Mouse (Mus musculus) intestine, postnatal 0 days (tissue): ENCODE measurements around the gene Cacna1c. TPM values are rescaled to one million over a fixed set of nuclear protein-coding genes. Genes with fewer than 3 reads are reported as not detected.

ENCODE experiments used
- ATAC-seq: fragments of 200-750 bp; cut with Nextera tagmentation; 2 replicates; pipeline ENCODE4 v1.8.0; 2017; ENCODE audit warnings: mild to moderate bottlenecking, moderate TSS enrichment, moderate library complexity
- H3K27ac ChIP-seq: fragments of 300-500 bp; sonication (generic); 2 replicates; pipeline ENCODE4 v1.5.1; 2014; ENCODE audit warnings: mild to moderate bottlenecking, low read depth, low read length, moderate library complexity
- H3K27me3 ChIP-seq: fragments of 300-500 bp; sonication (generic); replicated peaks from 2 replicates; pipeline ENCODE4 v1.6.1; 2014; ENCODE audit warnings: low read length, mixed read lengths; ENCODE audit not compliant: control insufficient read depth, insufficient read depth
- H3K36me3 ChIP-seq: fragments of 300-500 bp; sonication (generic); 2 replicates; pipeline ENCODE4 v1.6.1; 2014; ENCODE audit warnings: mild to moderate bottlenecking, moderate library complexity; ENCODE audit not compliant: control insufficient read depth, insufficient read depth
- H3K4me1 ChIP-seq: fragments of 300-500 bp; sonication (generic); replicated peaks from 2 replicates; pipeline ENCODE4 v1.6.1; 2014; ENCODE audit warnings: antibody characterized with exemption, low read length, mixed read lengths; ENCODE audit not compliant: control insufficient read depth, insufficient read depth
- H3K4me2 ChIP-seq: fragments of 300-500 bp; sonication (generic); replicated peaks from 2 replicates; pipeline ENCODE4 v1.6.1; 2014; ENCODE audit warnings: low read depth, mild to moderate bottlenecking, moderate library complexity
- H3K4me3 ChIP-seq: fragments of 300-500 bp; sonication (generic); 2 replicates; pipeline ENCODE4 v1.5.1; 2014; ENCODE audit warnings: low read depth, low read length
- H3K9ac ChIP-seq: fragments of 300-500 bp; sonication (generic); 2 replicates; pipeline ENCODE4 v1.6.1; 2014; ENCODE audit warnings: mild to moderate bottlenecking, low read depth, low read length
- H3K9me3 ChIP-seq: fragments of 300-500 bp; sonication (generic); 2 replicates; pipeline ENCODE4 v1.6.1; 2016; ENCODE audit warnings: mixed run types; ENCODE audit not compliant: control insufficient read depth
- CTCF ChIP-seq: sonication (generic); IDR thresholded peaks from 2 replicates; pipeline ENCODE4 v1.5.1; 2016; ENCODE audit warnings: low read depth, mild to moderate bottlenecking, control low read depth, antibody characterized with exemption, moderate library complexity
- WGBS: fragments of 180-500 bp; shearing (Covaris S2); extraction: QIAGEN DNeasy Blood & Tissue Kit; methylation state at CpG from one replicate; pipeline ENCODE4 v1.1.7; 2014; 5-methylcytosine and 5-hydroxymethylcytosine counted together
- polyA plus RNA-seq: library from polyadenylated mRNA; unstranded; fragments of >200 nt; fragmentation: Nextera tagmentation; extraction: Ambion mirVana; gene quantifications from 2 replicates; pipeline ENCODE4 v1.2.1, GENCODE M21; 2015

The Cacna1c gene
- polyA plus RNA-seq, 1 experiment from 2014 or later = 1.2 TPM

GRCm38 (mm10) chr6:118771121-118771520, 425.1 kb downstream of the Cacna1c start:
- no peaks in the 10 kb centered on the region for H3K27me3 ChIP-seq
- no peak overlapping the region for H3K4me2 ChIP-seq
- no peaks in the 10 kb centered on the region for H3K36me3 ChIP-seq
- H3K4me1 ChIP-seq = no peaks in the 10 kb centered on the region
- no peaks in the 10 kb centered on the region for H3K9me3 ChIP-seq
- H3K27ac ChIP-seq = no peak overlapping the region
- no peak for ATAC-seq
- 75% methylated on average over 4 of the region's 4 CpGs for WGBS
- no peak for TF ChIP-seq CTCF
- no peak overlapping the region for H3K4me3 ChIP-seq
- no peak overlapping the region for H3K9ac ChIP-seq

DNA sequence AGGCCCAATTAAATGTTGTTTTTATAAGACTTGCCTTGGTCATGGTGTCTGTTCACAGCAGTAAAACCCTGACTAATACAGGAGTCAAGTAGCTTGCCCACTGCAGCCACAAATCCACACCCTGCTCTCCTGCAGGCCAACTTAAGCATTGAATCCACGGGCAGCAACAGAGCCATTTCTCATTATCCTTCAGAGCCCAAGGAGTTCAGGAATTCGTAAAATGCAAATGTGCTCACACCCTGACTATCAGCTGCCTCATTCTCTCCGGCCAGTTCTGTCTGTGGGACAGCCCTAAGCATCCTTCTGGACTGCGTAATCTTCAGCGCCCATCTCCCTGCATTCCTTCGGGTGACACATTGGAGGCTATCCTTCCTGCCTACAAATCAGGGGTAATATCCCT, 425.8 kb downstream of the Cacna1c start:
- Histone ChIP-seq H3K9me3 (no peaks in the 10 kb centered on the region), H3K4me2 (no peak overlapping the region), H3K9ac (no peak overlapping the region), H3K27ac (no peak overlapping the region), H3K4me3 (no peak overlapping the region), H3K4me1 (no peaks in the 10 kb centered on the region), H3K36me3 (no peaks in the 10 kb centered on the region), H3K27me3 (no peaks in the 10 kb centered on the region)
- WGBS = 77% methylated on average over 6 of the region's 6 CpGs
- ATAC-seq = no peak
- TF ChIP-seq CTCF = no peak

DNA sequence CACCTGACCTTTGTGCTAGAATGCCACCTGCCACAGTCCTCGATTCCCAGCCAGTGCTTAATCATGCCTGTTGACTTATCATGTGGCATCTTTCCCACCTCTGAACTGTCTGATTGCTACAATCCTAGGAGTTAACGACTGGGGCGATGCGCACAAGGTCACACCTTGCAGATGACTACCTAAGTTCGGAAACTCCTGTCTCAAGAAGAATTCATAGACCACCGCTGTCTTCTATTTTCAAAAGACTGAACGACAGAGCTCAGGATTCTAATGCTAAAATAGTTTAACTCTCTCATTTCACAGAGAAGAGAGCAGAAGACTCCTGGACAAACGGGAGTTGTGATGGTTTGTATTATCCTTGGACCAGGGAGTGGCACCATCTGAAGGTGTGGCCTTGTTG, 426.4 kb downstream of the Cacna1c start:
- H3K36me3 ChIP-seq = no peaks in the 10 kb centered on the region
- no peak overlapping the region for H3K27ac ChIP-seq
- no peak for TF ChIP-seq CTCF
- no peaks in the 10 kb centered on the region for H3K4me1 ChIP-seq
- no peaks in the 10 kb centered on the region for H3K9me3 ChIP-seq
- H3K27me3 ChIP-seq = no peaks in the 10 kb centered on the region
- no peak overlapping the region for H3K4me3 ChIP-seq
- no peak for ATAC-seq
- WGBS = 86% methylated on average over 8 of the region's 8 CpGs
- no peak overlapping the region for H3K9ac ChIP-seq
- H3K4me2 ChIP-seq = no peak overlapping the region

GRCm38 (mm10) chr6:118767698-118768097, 428.5 kb downstream of the Cacna1c start:
- Histone ChIP-seq H3K4me1 (no peaks in the 10 kb centered on the region), H3K36me3 (no peaks in the 10 kb centered on the region), H3K4me2 (no peak overlapping the region), H3K27me3 (no peaks in the 10 kb centered on the region), H3K4me3 (no peak overlapping the region), H3K9me3 (no peaks in the 10 kb centered on the region), H3K9ac (no peak overlapping the region), H3K27ac (no peak overlapping the region)
- TF ChIP-seq CTCF = no peak
- no peak for ATAC-seq
- WGBS = 79% methylated on average over 6 of the region's 6 CpGs

GRCm38 (mm10) chr6:118765261-118765660, 431.0 kb downstream of the Cacna1c start:
- Histone ChIP-seq H3K9ac (no peak overlapping the region), H3K4me1 (no peaks in the 10 kb centered on the region)

GRCm38 (mm10) chr6:118759015-118759414, 437.2 kb downstream of the Cacna1c start:
- WGBS = 87% methylated on average over 5 of the region's 5 CpGs
- Histone ChIP-seq H3K4me3 (no peak overlapping the region), H3K27me3 (no peaks in the 10 kb centered on the region), H3K4me2 (no peak overlapping the region), H3K4me1 (no peaks in the 10 kb centered on the region), H3K9me3 (no peaks in the 10 kb centered on the region), H3K9ac (no peak overlapping the region), H3K27ac (no peak overlapping the region), H3K36me3 (no peaks in the 10 kb centered on the region)
- ATAC-seq = no peak
- no peak for TF ChIP-seq CTCF

More at GRCm38 (mm10) chr6:118765261-118765660, 431.0 kb downstream of the Cacna1c start:
- TF ChIP-seq CTCF = no peak
- H3K4me3 ChIP-seq = no peak overlapping the region
- H3K27ac ChIP-seq = no peak overlapping the region
- WGBS = 92% methylated on average over 1 of the region's 1 CpGs
- H3K27me3 ChIP-seq = no peaks in the 10 kb centered on the region
- H3K9me3 ChIP-seq = no peaks in the 10 kb centered on the region
- H3K4me2 ChIP-seq = no peak overlapping the region
- no peaks in the 10 kb centered on the region for H3K36me3 ChIP-seq
- ATAC-seq = no peak
